Mouse (Mus musculus) stomach, embryonic 16.5 days (tissue): ENCODE results near the gene Gldn. TPM values are rescaled to one million over a fixed set of nuclear protein-coding genes. Genes with fewer than 3 reads are reported as not detected.

Source experiments
- ATAC-seq: fragments of 200-750 bp; cut with Nextera tagmentation; 2 replicates; pipeline ENCODE4 v1.8.0; 2017; ENCODE audit warnings: moderate number of reproducible peaks, moderate TSS enrichment; ENCODE audit not compliant: insufficient read depth, low FRiP score
- H3K27ac ChIP-seq: fragments of 300-500 bp; sonication (generic); 2 replicates; pipeline ENCODE4 v1.5.1; 2014; ENCODE audit warnings: low read length
- H3K27me3 ChIP-seq: fragments of 300-500 bp; sonication (generic); 2 replicates; pipeline ENCODE4 v1.6.1; 2014; ENCODE audit warnings: low read length, control low read depth, mixed read lengths; ENCODE audit not compliant: control insufficient read depth, insufficient read depth
- H3K36me3 ChIP-seq: fragments of 300-500 bp; sonication (generic); 2 replicates; pipeline ENCODE4 v1.6.1; 2014; ENCODE audit warnings: low read length; ENCODE audit not compliant: control insufficient read depth, insufficient read depth
- H3K4me1 ChIP-seq: fragments of 300-500 bp; sonication (generic); 2 replicates; pipeline ENCODE4 v1.6.1; 2014; ENCODE audit warnings: low read length, control low read depth, mixed read lengths; ENCODE audit not compliant: control insufficient read depth, insufficient read depth
- H3K4me2 ChIP-seq: fragments of 300-500 bp; sonication (generic); 2 replicates; pipeline ENCODE4 v1.6.1; 2014; ENCODE audit warnings: low read depth, low read length, mixed read lengths
- H3K4me3 ChIP-seq: fragments of 300-500 bp; sonication (generic); replicated peaks from 2 replicates; pipeline ENCODE4 v1.5.1; 2014; ENCODE audit warnings: mild to moderate bottlenecking, low read length
- H3K9ac ChIP-seq: fragments of 300-500 bp; sonication (generic); 2 replicates; pipeline ENCODE4 v1.6.1; 2014; ENCODE audit warnings: low read length
- H3K9me3 ChIP-seq: fragments of 300-500 bp; sonication (generic); replicated peaks from 2 replicates; pipeline ENCODE4 v1.6.1; 2016; ENCODE audit warnings: low read length, control low read depth; ENCODE audit not compliant: control insufficient read depth
- WGBS: fragments of 180-500 bp; shearing (Covaris S2); extraction: QIAGEN DNeasy Blood & Tissue Kit; methylation state at CpG from one replicate; pipeline ENCODE4 v1.1.7; 2014; 5-methylcytosine and 5-hydroxymethylcytosine counted together
- polyA plus RNA-seq: library from polyadenylated mRNA; unstranded; fragments of >200 nt; fragmentation: Nextera tagmentation; extraction: Ambion mirVana; gene quantifications from 2 replicates; pipeline ENCODE4 v1.2.1, GENCODE M21; 2015

The Gldn gene
- polyA plus RNA-seq = 0.05 TPM in 1 of 2 replicates, not detected in the other

- Histone ChIP-seq H3K27me3 (peaks cover 16% of the 10 kb centered on the region), H3K4me1 (no peaks in the 10 kb centered on the region), H3K27ac (no peak within 1 kb of the TSS), H3K4me2 (peak within 1 kb of the TSS; percentile 54), H3K4me3 (peak within 1 kb of the TSS; percentile 37), H3K9ac (0 out of 2 replicates have a peak within 1 kb of the TSS, but pooled peaks have one; percentile 26), H3K9me3 (no peaks in the 10 kb centered on the region), H3K36me3 (no peaks in the 10 kb centered on the region)
- WGBS = 2% methylated on average over 61 of the region's 61 CpGs
- peak; percentile 44; the same call in 1 of the 2 replicates for ATAC-seq
Observed at GRCm38 (mm10) chr9:54286331-54286987, at the start of gene Gldn. TSS of gene Gldn (plus strand) at chr9:54286486.

- Histone ChIP-seq H3K4me1 (no peaks in the 10 kb centered on the region), H3K27me3 (no peaks in the 10 kb centered on the region), H3K4me3 (no peak overlapping the region), H3K27ac (no peak overlapping the region), H3K9ac (no peak overlapping the region), H3K4me2 (no peak overlapping the region), H3K9me3 (no peaks in the 10 kb centered on the region), H3K36me3 (no peaks in the 10 kb centered on the region)
- ATAC-seq = no peak
- 61% methylated on average over 3 of the region's 3 CpGs for WGBS
Observed at GRCm38 (mm10) chr9:54244869-54245665, 41.2 kb upstream of the Gldn start.

- Histone ChIP-seq H3K27ac (no peak overlapping the region), H3K9ac (no peak overlapping the region), H3K4me1 (no peaks in the 10 kb centered on the region), H3K4me2 (no peak overlapping the region), H3K4me3 (no peak overlapping the region), H3K27me3 (no peaks in the 10 kb centered on the region), H3K9me3 (no peaks in the 10 kb centered on the region), H3K36me3 (no peaks in the 10 kb centered on the region)
- ATAC-seq = peak; percentile 62; the same call in 1 of the 2 replicates
- 52% methylated on average over 4 of the region's 4 CpGs for WGBS
Observed at GRCm38 (mm10) chr9:54264754-54265153, 21.5 kb upstream of the Gldn start.

GRCm38 (mm10) chr9:54268010-54268409 is 18.3 kb upstream of the Gldn start, which contains the start of gene Cyp19a1:
TSS of gene Cyp19a1 (minus strand) at chr9:54268110.
- Histone ChIP-seq H3K4me1 (no peaks in the 10 kb centered on the region), H3K9ac (no peak within 1 kb of the TSS), H3K9me3 (no peaks in the 10 kb centered on the region), H3K27ac (no peak within 1 kb of the TSS), H3K4me3 (no peak within 1 kb of the TSS), H3K36me3 (no peaks in the 10 kb centered on the region), H3K27me3 (no peaks in the 10 kb centered on the region), H3K4me2 (no peak within 1 kb of the TSS)
- 88% methylated on average over 7 of the region's 7 CpGs for WGBS
- no peak for ATAC-seq

GRCm38 (mm10) chr9:54269987-54270386 is 16.3 kb upstream of the Gldn start:
- Histone ChIP-seq H3K4me1 (no peaks in the 10 kb centered on the region), H3K4me2 (no peak overlapping the region), H3K27ac (no peak overlapping the region), H3K9me3 (no peaks in the 10 kb centered on the region), H3K4me3 (no peak overlapping the region), H3K36me3 (no peaks in the 10 kb centered on the region), H3K9ac (no peak overlapping the region), H3K27me3 (no peaks in the 10 kb centered on the region)
- WGBS = 60% methylated on average over 6 of the region's 6 CpGs
- ATAC-seq = no peak

GRCm38 (mm10) chr9:54270889-54271288 is 15.4 kb upstream of the Gldn start:
- Histone ChIP-seq H3K27ac (no peak overlapping the region), H3K36me3 (no peaks in the 10 kb centered on the region), H3K4me2 (no peak overlapping the region), H3K9ac (no peak overlapping the region), H3K4me3 (no peak overlapping the region), H3K27me3 (no peaks in the 10 kb centered on the region), H3K9me3 (no peaks in the 10 kb centered on the region), H3K4me1 (no peaks in the 10 kb centered on the region)
- 35% methylated on average over 5 of the region's 5 CpGs for WGBS
- no peak for ATAC-seq

- Histone ChIP-seq H3K4me2 (no peak overlapping the region), H3K4me3 (no peak overlapping the region), H3K36me3 (no peaks in the 10 kb centered on the region), H3K4me1 (no peaks in the 10 kb centered on the region), H3K27me3 (no peaks in the 10 kb centered on the region), H3K27ac (no peak overlapping the region), H3K9me3 (no peaks in the 10 kb centered on the region), H3K9ac (no peak overlapping the region)
- ATAC-seq = no peak
- WGBS = 87% methylated on average over 4 of the region's 4 CpGs
Observed at GRCm38 (mm10) chr9:54275283-54275682, 11.0 kb upstream of the Gldn start.

- ATAC-seq = no peak
- Histone ChIP-seq H3K36me3 (no peaks in the 10 kb centered on the region), H3K4me2 (no peak overlapping the region), H3K4me1 (no peaks in the 10 kb centered on the region), H3K27ac (no peak overlapping the region), H3K9ac (no peak overlapping the region), H3K9me3 (no peaks in the 10 kb centered on the region), H3K4me3 (no peak overlapping the region), H3K27me3 (no peaks in the 10 kb centered on the region)
- 80% methylated on average over 12 of the region's 12 CpGs for WGBS
Observed at GRCm38 (mm10) chr9:54279046-54279589, 7.2 kb upstream of the Gldn start.

- Histone ChIP-seq H3K4me3 (no peak overlapping the region), H3K4me1 (no peaks in the 10 kb centered on the region), H3K9ac (no peak overlapping the region), H3K9me3 (no peaks in the 10 kb centered on the region), H3K27ac (no peak overlapping the region), H3K27me3 (peaks cover 16% of the 10 kb centered on the region), H3K36me3 (no peaks in the 10 kb centered on the region), H3K4me2 (no peak overlapping the region)
- no peak for ATAC-seq
- WGBS = 71% methylated on average over 5 of the region's 5 CpGs
Observed at GRCm38 (mm10) chr9:54287804-54288203, 1.5 kb downstream of the Gldn start.
